Mouse (Mus musculus) small intestine, adult 2 months (tissue): ENCODE measurements around the gene Polr1b. TPM values are rescaled to one million over a fixed set of nuclear protein-coding genes. Genes with fewer than 3 reads are reported as not detected.

Source experiments
- H3K27ac ChIP-seq: fragments of 200-500 bp; 2 replicates; pipeline ENCODE4 v1.5.1; 2012; ENCODE audit warnings: low read depth, low read length, control low read depth, inconsistent platforms; ENCODE audit not compliant: insufficient read depth
- H3K27me3 ChIP-seq: fragments of 200-500 bp; 2 replicates; pipeline ENCODE4 v1.6.1; 2012; ENCODE audit warnings: mild to moderate bottlenecking, moderate library complexity, low read length, inconsistent platforms; ENCODE audit not compliant: control insufficient read depth, insufficient read depth
- H3K36me3 ChIP-seq: fragments of 200-500 bp; 2 replicates; pipeline ENCODE4 v1.6.1; 2012; ENCODE audit warnings: mild to moderate bottlenecking, low read length, control low read depth, inconsistent platforms; ENCODE audit not compliant: control insufficient read depth, insufficient read depth
- H3K4me1 ChIP-seq: fragments of 200-500 bp; 2 replicates; pipeline ENCODE4 v1.6.1; 2012; ENCODE audit warnings: low read length, inconsistent platforms, mixed read lengths; ENCODE audit not compliant: control insufficient read depth, insufficient read depth, insufficient read length
- H3K4me3 ChIP-seq: fragments of 200-500 bp; 2 replicates; pipeline ENCODE4 v1.5.1; 2012; ENCODE audit warnings: low read depth, mild to moderate bottlenecking, control low read depth, inconsistent platforms, low read length, moderate library complexity
- CTCF ChIP-seq: fragments of 200-500 bp; IDR thresholded peaks from 2 replicates; pipeline ENCODE4 v1.5.1; 2012; ENCODE audit warnings: low read depth, mild to moderate bottlenecking, control low read depth, inconsistent platforms, low read length, moderate library complexity, mixed read lengths; ENCODE audit not compliant: insufficient replicate concordance, insufficient read length; ENCODE audit errors: extremely low read depth
- POLR2A ChIP-seq: fragments of 200-500 bp; IDR thresholded peaks from 2 replicates; pipeline ENCODE4 v1.6.1; 2012; ENCODE audit warnings: low read depth, mild to moderate bottlenecking, control low read depth, inconsistent platforms, low read length, moderate library complexity
- WGBS: fragments of 180-500 bp; shearing (Covaris S2); methylation state at CpG from one replicate; pipeline ENCODE4 v1.1.7; 2018; 5-methylcytosine and 5-hydroxymethylcytosine counted together
- polyA plus RNA-seq: library from polyadenylated mRNA; depleted of rRNA; stranded (reverse); fragments of >200 nt; gene quantifications from 2 replicates; pipeline ENCODE4 v1.2.3, GENCODE M21; 2012

Gene Polr1b
- polyA plus RNA-seq, 1 experiment, result 7.6 TPM

- 97% methylated on average over 12 of the region's 12 CpGs for WGBS
- TF ChIP-seq CTCF, result no peak
- TF ChIP-seq POLR2A, result no peak
- peaks cover 50% of the 10 kb centered on the region for H3K36me3 ChIP-seq
- no peaks in the 10 kb centered on the region for H3K4me1 ChIP-seq
- H3K27me3 ChIP-seq, result no peaks in the 10 kb centered on the region
- no peak overlapping the region for H3K27ac ChIP-seq
- H3K4me3 ChIP-seq, result no peak overlapping the region
These were observed 17.3 kb downstream of the Polr1b start for GRCm38 (mm10) chr2:129118061-129118460.

- no peaks in the 10 kb centered on the region for H3K4me1 ChIP-seq
- no peak overlapping the region for H3K27ac ChIP-seq
- H3K27me3 ChIP-seq, result no peaks in the 10 kb centered on the region
- WGBS, result 95% methylated on average over 8 of the region's 8 CpGs
- TF ChIP-seq POLR2A, result no peak
- TF ChIP-seq CTCF, result no peak
- peaks cover 42% of the 10 kb centered on the region for H3K36me3 ChIP-seq
- H3K4me3 ChIP-seq, result no peak overlapping the region
These were observed 21.2 kb downstream of the Polr1b start for GRCm38 (mm10) chr2:129121986-129122385.

- TF ChIP-seq POLR2A, result peak; percentile 55
- TF ChIP-seq CTCF, result no peak
- no peaks in the 10 kb centered on the region for H3K27me3 ChIP-seq
- H3K4me1 ChIP-seq, result peaks cover 10% of the 10 kb centered on the region
- peak within 1 kb of the TSS; percentile 84 for H3K4me3 ChIP-seq
- peak within 1 kb of the TSS; percentile 79 for H3K27ac ChIP-seq
- under 1% methylated on average over 35 of the region's 35 CpGs for WGBS
- H3K36me3 ChIP-seq, result peaks cover 24% of the 10 kb centered on the region
These were observed 28.7 kb downstream of the Polr1b start, which contains the start of gene Chchd5 for GRCm38 (mm10) chr2:129129412-129129929. Gene Chchd5, plus strand, starts transcription at chr2:129129700.

GRCm38 (mm10) chr2:129129987-129130545 lies 29.3 kb downstream of the Polr1b start:
- Histone ChIP-seq H3K27ac (peak overlapping the region; percentile 57), H3K4me3 (peak overlapping the region; percentile 84), H3K27me3 (no peaks in the 10 kb centered on the region), H3K36me3 (peaks cover 22% of the 10 kb centered on the region), H3K4me1 (peaks cover 10% of the 10 kb centered on the region)
- 28% methylated on average over 18 of the region's 18 CpGs for WGBS
- TF ChIP-seq CTCF (no peak), POLR2A (no peak)

GRCm38 (mm10) chr2:129130776-129131175 lies 30.0 kb downstream of the Polr1b start:
- H3K27ac ChIP-seq, result no peak overlapping the region
- H3K27me3 ChIP-seq, result no peaks in the 10 kb centered on the region
- TF ChIP-seq CTCF (no peak), POLR2A (no peak)
- peaks cover 15% of the 10 kb centered on the region for H3K36me3 ChIP-seq
- H3K4me3 ChIP-seq, result no peak overlapping the region
- H3K4me1 ChIP-seq, result peaks cover 10% of the 10 kb centered on the region
- WGBS, result 97% methylated on average over 2 of the region's 2 CpGs

- H3K27me3 ChIP-seq, result no peaks in the 10 kb centered on the region
- 94% methylated on average over 7 of the region's 7 CpGs for whole genome bisulfite sequencing
- TF ChIP-seq CTCF, result no peak
- no peak for TF ChIP-seq POLR2A
- H3K4me3 ChIP-seq, result no peak overlapping the region
- H3K36me3 ChIP-seq, result peaks cover 15% of the 10 kb centered on the region
- no peak overlapping the region for H3K27ac ChIP-seq
- H3K4me1 ChIP-seq, result peaks cover 10% of the 10 kb centered on the region
These were observed 31.4 kb downstream of the Polr1b start for GRCm38 (mm10) chr2:129132231-129132630.

GRCm38 (mm10) chr2:129133006-129133805 lies 32.4 kb downstream of the Polr1b start:
- Histone ChIP-seq H3K27ac (no peak overlapping the region), H3K36me3 (peaks cover 15% of the 10 kb centered on the region), H3K4me3 (no peak overlapping the region), H3K27me3 (no peaks in the 10 kb centered on the region), H3K4me1 (peaks cover 10% of the 10 kb centered on the region)
- no peak for TF ChIP-seq CTCF
- TF ChIP-seq POLR2A, result no peak
- 94% methylated on average over 14 of the region's 14 CpGs for WGBS
